Mouse (Mus musculus) CH12.LX (cell line): ENCODE data around the gene Gm45208.
A peak's percentile ranks its signal among the peaks of the same experiment; 100 is the strongest.

ENCODE experiments used
- BHLHE40 ChIP-seq: IDR thresholded peaks from 2 replicates; pipeline ENCODE4 v1.6.1; 2011; ENCODE audit warnings: mild to moderate bottlenecking, low read depth, low read length, improper control_type of control experiment
- CHD2 ChIP-seq: IDR thresholded peaks from 2 replicates; pipeline ENCODE4 v1.6.1; 2011; ENCODE audit warnings: low read length, improper control_type of control experiment
- CTCF ChIP-seq, 2 experiments: IDR thresholded peaks in 1 of 2; conservative IDR thresholded peaks in 1 of 2; 2 replicates each; pipeline ENCODE4 v1.5.1; 2011 to 2012; ENCODE audit warnings: low read depth in 2 of 2, low read length in 2 of 2, improper control_type of control experiment in 1 of 2, inconsistent platforms in 1 of 2, mild to moderate bottlenecking in 1 of 2, moderate library complexity in 1 of 2
- GABPA ChIP-seq: IDR thresholded peaks from 2 replicates; pipeline ENCODE4 v1.6.1; 2012; ENCODE audit warnings: low read depth, low read length, improper control_type of control experiment, inconsistent platforms; ENCODE audit not compliant: insufficient replicate concordance
- KAT2A ChIP-seq: IDR thresholded peaks from 2 replicates; pipeline ENCODE4 v1.6.1; 2012; ENCODE audit warnings: low read length, improper control_type of control experiment, inconsistent platforms; ENCODE audit not compliant: insufficient replicate concordance
- MAFK ChIP-seq: IDR thresholded peaks from 2 replicates; pipeline ENCODE4 v1.6.1; 2011; ENCODE audit warnings: low read length, improper control_type of control experiment; ENCODE audit not compliant: insufficient replicate concordance
- MAX ChIP-seq: IDR thresholded peaks from 2 replicates; pipeline ENCODE4 v1.6.1; 2011; ENCODE audit warnings: low read length, improper control_type of control experiment
- MEF2A ChIP-seq: IDR thresholded peaks from 2 replicates; pipeline ENCODE4 v1.6.1; 2014; ENCODE audit warnings: low read depth, mild to moderate bottlenecking, inconsistent platforms, low read length, improper control_type of control experiment, borderline replicate concordance
- POLR2A ChIP-seq: IDR thresholded peaks from 2 replicates; pipeline ENCODE4 v1.6.1; 2011; ENCODE audit warnings: low read depth, mild to moderate bottlenecking, improper control_type of control experiment, low read length
- SMC3 ChIP-seq: IDR thresholded peaks from 2 replicates; pipeline ENCODE4 v1.6.1; 2011; ENCODE audit warnings: low read depth, low read length, improper control_type of control experiment
- TCF12 ChIP-seq: IDR thresholded peaks from 2 replicates; pipeline ENCODE4 v1.6.1; 2014; ENCODE audit warnings: low read depth, mild to moderate bottlenecking, inconsistent platforms, low read length, improper control_type of control experiment
- ZNF384 ChIP-seq: IDR thresholded peaks from 2 replicates; pipeline ENCODE4 v1.6.1; 2012; ENCODE audit warnings: low read depth, low read length, improper control_type of control experiment, inconsistent platforms

- TF ChIP-seq CTCF (conservative IDR thresholded peaks at IDR 0.05 in 1 of 2, IDR thresholded peaks at IDR 0.05 in 1 of 2; ENCODE audit: low read depth in 2 of 2, low read length in 2 of 2) (no peak), POLR2A (no peak), SMC3 (no peak), CHD2 (no peak), GABPA (no peak), BHLHE40 (no peak), MEF2A (peak; percentile 44; the same call in 1 of the 2 replicates), MAFK (no peak; the same call in 1 of the 2 replicates), TCF12 (0 out of 2 replicates have a peak, but pooled peaks have one; percentile 35), KAT2A (no peak), ZNF384 (no peak), MAX (peak; percentile 35; the same call in 1 of the 2 replicates)
These were observed 22.9 kb downstream of the Gm45208 start for GRCm38 (mm10) chrX:7744940-7745339.
